Mouse (Mus musculus) layer of hippocampus, adult 6 months (tissue): Measurements from ENCODE around the gene Cgrrf1. TPM values are rescaled to one million over a fixed set of nuclear protein-coding genes. Genes with fewer than 3 reads are reported as not detected.

Source experiments
- long read RNA-seq, 2 experiments: library from polyadenylated mRNA; unstranded; transcript quantifications; one replicate each; pipeline ENCODE4 v2.0.0; 2019 to 2020
- polyA plus RNA-seq: library from polyadenylated mRNA; unstranded; fragments of <200 nt; fragmentation: Nextera tagmentation; gene quantifications from 2 replicates; pipeline ENCODE4 v1.2.3, GENCODE M21; 2021

Gene Cgrrf1
- 34.0 and 37.1 TPM in 2 replicates for polyA plus RNA-seq
- long read RNA-seq, experiment 1, transcript Cgrrf1-201 (6 exons, 1,324 nt) = major isoform, 30 of 38 reads
- long read RNA-seq, experiment 1, partial matches to known transcripts = 1 of 38 reads
- long read RNA-seq, experiment 1, other reads (novel, unspliced or antisense) = 2 of 38 reads
- long read RNA-seq, experiment 2, transcript Cgrrf1-201 (6 exons, 1,324 nt) = major isoform, 58 of 66 reads
- long read RNA-seq, experiment 2, partial matches to known transcripts = 1 of 66 reads
- long read RNA-seq, experiment 2, other reads (novel, unspliced or antisense) = 5 of 66 reads

DNA sequence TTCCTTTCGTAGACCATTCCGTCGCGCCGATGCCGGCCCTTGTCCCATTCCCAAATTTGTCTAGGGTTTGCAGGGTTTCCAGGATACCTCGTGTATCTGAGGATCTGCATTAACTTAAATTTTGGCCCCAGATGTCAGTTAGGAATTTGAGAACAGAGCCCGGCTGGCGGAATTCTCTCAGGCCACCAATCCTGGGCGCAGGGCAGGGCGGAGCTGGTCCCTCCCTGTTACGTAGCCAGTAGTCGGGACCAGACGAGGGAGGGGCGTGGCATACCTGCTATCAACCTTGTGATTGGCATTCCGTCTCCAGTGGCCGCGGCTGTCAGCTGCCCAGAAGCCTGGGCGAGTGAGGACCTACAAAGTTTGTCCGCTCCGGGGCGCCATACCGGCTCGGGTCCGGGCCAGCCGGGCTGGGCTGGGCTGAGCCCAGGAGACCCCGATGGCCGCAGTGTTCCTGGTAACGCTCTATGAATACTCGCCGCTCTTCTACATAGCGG, at the start of gene Cgrrf1:
Cgrrf1 (plus strand) TSS at position 289 of the 497 bp plus-strand sequence.

DNA sequence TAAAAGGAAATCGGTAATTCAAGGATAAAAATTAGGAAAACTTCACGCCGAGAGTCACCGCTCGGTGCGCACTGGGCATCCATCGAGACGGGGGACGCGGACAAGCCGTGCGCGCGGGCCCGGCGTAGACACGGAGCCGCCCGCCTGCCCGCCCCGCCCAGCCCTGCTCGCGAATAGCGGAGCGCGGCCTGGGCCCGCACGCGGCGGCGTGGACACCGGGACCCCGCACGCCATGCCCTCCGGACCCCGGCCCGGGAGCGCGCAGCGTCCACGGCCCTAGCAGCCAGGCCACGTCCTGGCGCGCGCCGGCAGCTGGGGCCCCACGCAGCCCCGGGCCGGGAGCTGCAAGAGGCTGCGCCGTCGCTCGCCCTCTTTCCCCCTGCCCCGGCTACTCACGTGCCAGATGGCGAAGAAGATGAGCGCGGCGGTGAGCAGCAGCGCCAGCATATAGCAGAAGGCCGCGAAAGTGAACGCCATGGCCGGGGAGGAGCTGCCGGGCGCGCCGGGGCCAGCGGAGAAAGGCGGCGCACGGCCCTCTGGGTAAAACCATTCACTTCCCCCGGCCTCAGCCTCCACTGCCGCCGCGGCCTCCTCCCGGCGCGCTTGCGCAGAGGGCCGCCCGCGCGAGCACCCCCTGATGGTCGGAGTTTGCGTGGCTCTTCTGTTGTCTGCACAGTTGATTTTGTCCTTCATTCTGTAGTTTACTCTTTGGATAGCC, 44.0 kb upstream of the Cgrrf1 start, which contains the start of gene Cnih1:
Cnih1 (minus strand) TSS at position 625 of the 718 bp plus-strand sequence.

DNA sequence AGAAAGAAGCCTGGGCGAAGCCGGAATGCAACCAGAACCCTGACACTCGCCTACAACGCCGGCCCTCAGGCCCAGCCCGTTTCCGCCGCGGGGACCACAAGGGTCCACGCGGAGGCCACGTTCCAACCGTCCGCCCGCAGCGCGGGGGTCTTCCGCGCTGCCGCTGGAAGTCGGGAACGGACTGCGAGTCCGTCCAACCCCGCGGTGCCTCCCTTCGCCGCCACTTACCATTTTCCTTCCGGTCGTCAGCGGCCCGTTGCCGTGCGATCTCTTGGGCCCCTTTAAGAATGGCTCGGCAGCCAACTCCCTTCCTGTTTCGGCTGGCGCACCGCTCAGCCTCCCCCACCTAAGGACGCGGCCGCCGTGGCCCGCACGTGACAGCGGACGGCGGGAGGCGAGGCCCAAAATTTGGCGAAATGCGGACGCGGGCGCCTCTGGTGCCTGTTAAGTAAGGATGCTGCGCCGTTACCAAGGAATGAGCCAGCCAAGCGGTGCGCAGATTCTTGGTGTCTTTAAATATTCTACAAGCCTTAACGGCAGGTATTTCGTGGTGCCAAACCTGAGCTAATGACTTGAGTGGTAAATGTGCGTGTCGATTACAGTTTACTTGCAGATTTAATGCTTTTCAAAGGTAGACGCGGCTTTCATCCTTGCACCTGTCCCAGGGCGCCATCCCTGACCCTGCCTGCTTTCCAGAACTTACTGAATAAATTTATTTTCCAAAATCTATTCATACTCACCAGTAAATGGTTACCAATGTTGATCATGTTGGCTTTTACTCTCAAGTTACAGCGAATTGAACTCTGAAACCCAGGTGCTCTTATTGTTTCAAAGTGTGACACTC, 9.8 kb upstream of the Cgrrf1 start, which contains the start of gene Gmfb:
Gmfb (minus strand) TSS at position 370 of the 844 bp plus-strand sequence.

DNA sequence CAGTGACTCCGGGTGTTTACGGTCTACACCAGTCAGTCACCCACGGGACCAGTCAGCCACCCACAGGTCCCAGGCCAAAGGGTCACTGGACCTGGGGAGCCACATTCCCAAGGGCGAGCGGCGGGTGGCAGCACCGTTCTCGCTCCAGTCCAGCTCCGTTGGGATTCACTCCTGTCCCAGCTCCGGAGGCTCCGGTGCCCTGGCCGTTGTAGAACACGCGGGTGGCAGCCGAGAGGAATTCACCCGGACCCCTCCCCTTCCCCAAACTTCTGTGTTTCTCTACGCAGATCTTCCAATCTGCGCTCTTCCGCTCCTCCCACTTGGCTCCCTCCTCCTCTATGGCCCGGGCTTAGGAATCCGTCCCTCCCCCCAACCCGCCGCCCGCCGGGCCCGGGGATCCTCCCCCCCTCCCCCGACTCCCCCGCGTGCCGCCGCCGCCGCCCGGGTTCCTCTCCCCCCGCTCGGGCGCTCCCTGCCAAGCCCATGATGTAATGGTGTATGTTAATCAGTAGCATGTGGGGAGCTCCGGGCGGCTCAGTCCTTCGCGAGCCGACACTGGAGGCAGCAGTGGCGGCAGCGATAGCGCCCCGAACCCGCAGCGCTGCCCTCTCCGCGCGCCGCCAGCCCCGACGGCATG, 50.6 kb downstream of the Cgrrf1 start, which contains the start of gene Samd4:
Samd4 (plus strand) TSS at position 424 of the 637 bp plus-strand sequence.

Other genes starting within 250 kb of the Cgrrf1 start
- gene Cdkn3, start 71.6 kb upstream of the Cgrrf1 start, polyA plus RNA-seq = 0.50 and 1.0 TPM in 2 replicates
- 174 and 180 TPM in 2 replicates for gene Cnih1, start 43.7 kb upstream of the Cgrrf1 start, polyA plus RNA-seq
- 50.1 and 68.1 TPM in 2 replicates for gene Gmfb, start 9.9 kb upstream of the Cgrrf1 start, polyA plus RNA-seq
- 2.3 and 2.6 TPM in 2 replicates for gene Samd4, start 50.7 kb downstream of the Cgrrf1 start, polyA plus RNA-seq